Mouse (Mus musculus) MEL (cell line): ENCODE measurements around the gene Zc3hav1.

ENCODE experiments used
- CHD2 ChIP-seq: IDR thresholded peaks from 2 replicates; pipeline ENCODE4 v1.6.1; 2011; ENCODE audit warnings: low read length, improper control_type of control experiment
- CTCF ChIP-seq, 3 experiments: IDR thresholded peaks in 2 of 3; conservative IDR thresholded peaks in 1 of 3; 2 replicates each; pipeline ENCODE4 v1.5.1; 2011 to 2012; ENCODE audit warnings: low read length in 3 of 3, low read depth in 2 of 3, mild to moderate bottlenecking in 2 of 3, improper control_type of control experiment in 1 of 3, inconsistent platforms in 1 of 3, mixed read lengths in 1 of 3, moderate library complexity in 1 of 3; ENCODE audit not compliant: control insufficient read depth in 1 of 3, insufficient read depth in 1 of 3, poor library complexity in 1 of 3, severe bottlenecking in 1 of 3
- GATA1 ChIP-seq: IDR thresholded peaks from 2 replicates; pipeline ENCODE4 v1.6.1; 2011; ENCODE audit warnings: low read depth, low read length, improper control_type of control experiment
- HCFC1 ChIP-seq: IDR thresholded peaks from 2 replicates; pipeline ENCODE4 v1.6.1; 2012; ENCODE audit warnings: low read depth, mild to moderate bottlenecking, inconsistent platforms, low read length, improper control_type of control experiment, moderate library complexity
- JUND ChIP-seq: IDR thresholded peaks from 2 replicates; pipeline ENCODE4 v1.6.1; 2011; ENCODE audit warnings: low read depth, mild to moderate bottlenecking, improper control_type of control experiment, low read length
- MAX ChIP-seq: IDR thresholded peaks from 2 replicates; pipeline ENCODE4 v1.6.1; 2011; ENCODE audit warnings: low read length, improper control_type of control experiment
- MAZ ChIP-seq: IDR thresholded peaks from 2 replicates; pipeline ENCODE4 v1.6.1; 2012; ENCODE audit warnings: low read depth, mild to moderate bottlenecking, inconsistent platforms, low read length, improper control_type of control experiment
- MXI1 ChIP-seq: IDR thresholded peaks from 2 replicates; pipeline ENCODE4 v1.6.1; 2011; ENCODE audit warnings: mild to moderate bottlenecking, low read depth, low read length, improper control_type of control experiment
- POLR2A ChIP-seq, 2 experiments: IDR thresholded peaks; 2 replicates each; pipeline ENCODE4 v1.6.1; 2011 to 2012; ENCODE audit warnings: low read length in 2 of 2, mild to moderate bottlenecking in 2 of 2, control low read depth in 1 of 2, improper control_type of control experiment in 1 of 2, low read depth in 1 of 2, moderate library complexity in 1 of 2; ENCODE audit not compliant: control insufficient read depth in 1 of 2, insufficient read depth in 1 of 2, poor library complexity in 1 of 2

DNA sequence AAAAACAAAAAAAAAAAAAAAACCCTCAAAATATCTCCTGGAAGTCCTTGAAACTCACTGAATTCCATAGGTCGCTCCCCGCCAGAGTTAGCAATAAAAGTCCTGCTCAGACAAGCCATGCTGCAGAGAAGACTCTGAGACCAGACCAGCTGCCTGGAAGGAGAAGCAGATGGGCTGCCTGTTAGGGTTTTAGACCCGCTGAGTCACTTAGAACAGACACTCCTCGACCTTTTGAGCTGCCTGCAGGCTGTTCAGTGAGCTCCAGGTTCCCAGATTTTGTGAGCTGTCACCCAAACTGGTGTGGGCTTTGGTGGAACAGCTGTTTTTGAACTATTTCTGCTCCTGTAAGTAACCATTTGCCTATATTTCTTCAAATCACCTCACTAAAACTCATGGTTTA lies 9.0 kb upstream of the Zc3hav1 start:
- TF ChIP-seq CTCF (IDR thresholded peaks at IDR 0.05 in 2 of 3, conservative IDR thresholded peaks at IDR 0.05 in 1 of 3; ENCODE audit: control insufficient read depth in 1 of 3, insufficient read depth in 1 of 3, low read depth in 2 of 3, low read length in 3 of 3, poor library complexity in 1 of 3, severe bottlenecking in 1 of 3) (no peak), HCFC1 (no peak), MXI1 (no peak), JUND (no peak), MAX (no peak), MAZ (no peak), CHD2 (no peak), GATA1 (no peak), POLR2A (IDR thresholded peaks at IDR 0.05; ENCODE audit: control insufficient read depth in 1 of 2, insufficient read depth in 1 of 2, low read depth in 1 of 2, low read length in 2 of 2, poor library complexity in 1 of 2) (no peak)
